Mouse (Mus musculus): ENCODE results near the gene Adgrv1. TPM values are rescaled to one million over a fixed set of nuclear protein-coding genes. Genes with fewer than 3 reads are reported as not detected.

Adgrv1 gene
- polyA plus RNA-seq, 1 experiment from 2014 or later: 0.37 TPM

DNA sequence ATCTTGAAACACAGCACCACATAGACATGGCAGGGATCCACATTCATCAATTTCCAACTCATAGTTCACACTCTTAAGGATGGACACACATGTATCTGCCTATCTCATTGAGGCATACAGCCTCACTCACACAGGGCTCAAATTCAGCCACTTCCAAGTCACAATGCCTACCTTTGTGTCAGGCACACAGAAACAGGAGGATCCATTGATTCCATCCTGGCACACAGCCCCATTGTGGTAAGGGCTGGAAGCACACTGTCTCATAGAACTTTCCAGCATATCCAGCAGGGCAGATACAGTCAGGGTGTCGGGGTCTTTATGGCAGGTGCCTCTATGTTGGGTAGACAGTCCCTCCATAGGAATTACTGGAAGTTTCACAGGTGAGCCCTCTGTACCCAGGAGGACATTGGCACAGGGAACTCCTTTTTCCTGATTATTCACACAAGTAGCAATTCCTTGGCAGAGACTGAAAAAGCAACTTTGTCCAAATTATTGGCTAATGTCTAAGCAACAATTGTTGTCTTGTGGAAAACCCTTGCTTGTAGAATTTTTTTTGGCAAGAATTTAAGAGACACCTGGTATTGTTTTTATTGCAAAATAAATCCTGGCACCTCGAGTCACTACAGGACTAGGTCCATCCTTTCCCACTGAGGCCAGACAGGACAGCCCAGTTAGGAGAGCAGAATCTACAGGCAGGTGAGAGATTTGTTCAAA, 545.8 kb downstream of the Adgrv1 start:
- ATAC-seq (no peak), DNase-seq (ENCODE audit: low read depth, low spot score) (no peak)
- in situ Hi-C loops (cut with MboI; ENCODE audit: low pct_unique_long_range_greater_than_20kb): no loop called here
- ChIA-PET POLR2A (no interaction called here), CTCF (interaction anchor here (1.5 kb wide), 1 partner anchor 8 kb away, joined by 4 read pairs; no protein-coding TSS in a partner anchor)
- H3K27me3 ChIP-seq: no peaks in the 10 kb centered on the region
- TF ChIP-seq CTCF (IDR thresholded peaks at IDR 0.05): no peak

DNA sequence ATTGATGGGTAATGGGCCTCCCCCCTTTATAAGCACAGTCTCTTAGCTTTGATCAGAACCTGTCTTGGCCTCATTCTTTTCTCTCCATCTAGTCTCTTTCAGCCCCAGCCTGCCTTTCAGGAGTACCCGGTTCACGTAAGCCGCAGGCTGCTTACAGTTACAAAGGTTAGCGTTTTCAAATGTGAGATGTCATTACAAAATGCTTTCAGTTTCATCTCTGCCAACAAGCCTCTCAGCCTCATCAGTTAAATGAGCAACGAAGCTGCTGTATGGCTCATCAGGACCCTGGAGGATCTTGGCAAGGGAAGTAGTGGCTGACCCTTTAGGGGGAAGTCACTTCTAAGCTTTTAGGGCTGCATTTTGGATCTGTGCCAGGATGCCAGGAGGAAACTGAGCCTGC, 560.7 kb downstream of the Adgrv1 start:
- in situ Hi-C loops (cut with MboI; ENCODE audit: low pct_unique_long_range_greater_than_20kb): no loop called here
- POLR2A ChIA-PET: no interaction called here
- no peak for TF ChIP-seq CTCF (IDR thresholded peaks at IDR 0.05)
- ATAC-seq: no peak
- CTCF ChIA-PET: no interaction called here
- no peaks in the 10 kb centered on the region for H3K27me3 ChIP-seq
- no peak for DNase-seq (ENCODE audit: low read depth, low spot score)

GRCm38 (mm10) chr13:81051448-81051847, 581.5 kb downstream of the Adgrv1 start:
- no peaks in the 10 kb centered on the region for H3K27me3 ChIP-seq
- ChIA-PET POLR2A (no interaction called here), CTCF (interaction anchor here (1.4 kb wide), 1 partner anchor 8 kb away, joined by 3 read pairs; no protein-coding TSS in a partner anchor)
- DNase-seq (ENCODE audit: low read depth, low spot score) (no peak), ATAC-seq (no peak)
- TF ChIP-seq CTCF (IDR thresholded peaks at IDR 0.05): no peak
- in situ Hi-C loops (cut with MboI; ENCODE audit: low pct_unique_long_range_greater_than_20kb): no loop called here

DNA sequence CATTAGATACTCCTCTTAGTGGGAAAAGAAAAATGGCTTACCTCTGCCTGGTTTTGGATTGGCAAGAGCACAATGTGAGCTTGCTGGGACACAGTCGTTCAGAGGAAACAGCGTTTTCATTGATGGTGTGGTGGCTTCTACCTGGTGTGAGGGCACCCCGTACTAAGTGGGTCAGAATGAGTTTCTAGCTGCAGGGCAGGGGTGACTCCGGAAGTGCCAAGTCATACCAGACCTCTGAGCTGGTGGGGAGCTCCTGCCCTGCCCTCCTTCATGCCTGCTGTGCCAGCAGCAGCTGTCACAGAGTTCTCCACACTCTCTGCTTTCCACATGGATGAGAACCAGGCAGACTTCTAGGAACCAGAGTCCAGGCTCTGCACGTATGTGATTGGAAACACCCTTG, 582.0 kb downstream of the Adgrv1 start:
- CTCF ChIA-PET: interaction anchor here (1.4 kb wide), 1 partner anchor 7 kb away, joined by 3 read pairs; no protein-coding TSS in a partner anchor
- no peaks in the 10 kb centered on the region for H3K27me3 ChIP-seq
- DNase-seq (ENCODE audit: low read depth, low spot score) (no peak), ATAC-seq (peak; percentile 74)
- TF ChIP-seq CTCF (IDR thresholded peaks at IDR 0.05): no peak
- POLR2A ChIA-PET: no interaction called here
- in situ Hi-C loops (cut with MboI; ENCODE audit: low pct_unique_long_range_greater_than_20kb): no loop called here

DNA sequence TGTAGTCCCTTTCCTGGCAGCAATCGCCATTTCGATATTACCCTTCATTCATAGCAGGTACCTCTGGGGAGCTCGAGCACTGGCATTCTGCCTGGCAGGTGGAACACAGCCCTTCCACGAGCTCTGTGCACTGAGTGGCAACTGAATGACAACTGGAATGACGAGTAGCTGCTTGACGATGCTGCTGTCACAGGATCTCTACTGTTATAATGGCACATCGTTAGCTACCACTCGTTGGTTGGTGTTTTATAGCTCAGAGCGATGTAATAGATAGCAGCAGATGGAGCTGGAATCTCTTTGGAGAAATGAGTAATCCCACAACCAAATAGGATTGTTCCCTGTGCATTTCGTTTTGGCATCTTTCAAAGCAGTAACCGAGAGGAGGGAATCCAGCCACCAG, 587.6 kb downstream of the Adgrv1 start:
- no peak for TF ChIP-seq CTCF (IDR thresholded peaks at IDR 0.05)
- POLR2A ChIA-PET: no interaction called here
- CTCF ChIA-PET: no interaction called here
- in situ Hi-C loops (cut with MboI; ENCODE audit: low pct_unique_long_range_greater_than_20kb): no loop called here
- DNase-seq (ENCODE audit: low read depth, low spot score): no peak
- no peak for ATAC-seq
- no peaks in the 10 kb centered on the region for H3K27me3 ChIP-seq

Other genes with a start within 250 kb of the Adgrv1 start
- 13.8 TPM for gene Lysmd3, start 24.5 kb upstream of the Adgrv1 start, polyA plus RNA-seq (2021)
- 4.0 TPM for gene Polr3g, start 77.9 kb upstream of the Adgrv1 start, polyA plus RNA-seq (2021)
- gene Mblac2, start 78.2 kb upstream of the Adgrv1 start, polyA plus RNA-seq (2021): 5.5 TPM
- gene Cetn3, start 149.9 kb upstream of the Adgrv1 start, polyA plus RNA-seq (2021): 103 TPM